Mouse (Mus musculus): Measurements from ENCODE around the gene Kcnk12. TPM values are rescaled to one million over a fixed set of nuclear protein-coding genes. Genes with fewer than 3 reads are reported as not detected.

Kcnk12 gene
- polyA plus RNA-seq, 2 experiments: 0.08 TPM; not detected in 1

DNA sequence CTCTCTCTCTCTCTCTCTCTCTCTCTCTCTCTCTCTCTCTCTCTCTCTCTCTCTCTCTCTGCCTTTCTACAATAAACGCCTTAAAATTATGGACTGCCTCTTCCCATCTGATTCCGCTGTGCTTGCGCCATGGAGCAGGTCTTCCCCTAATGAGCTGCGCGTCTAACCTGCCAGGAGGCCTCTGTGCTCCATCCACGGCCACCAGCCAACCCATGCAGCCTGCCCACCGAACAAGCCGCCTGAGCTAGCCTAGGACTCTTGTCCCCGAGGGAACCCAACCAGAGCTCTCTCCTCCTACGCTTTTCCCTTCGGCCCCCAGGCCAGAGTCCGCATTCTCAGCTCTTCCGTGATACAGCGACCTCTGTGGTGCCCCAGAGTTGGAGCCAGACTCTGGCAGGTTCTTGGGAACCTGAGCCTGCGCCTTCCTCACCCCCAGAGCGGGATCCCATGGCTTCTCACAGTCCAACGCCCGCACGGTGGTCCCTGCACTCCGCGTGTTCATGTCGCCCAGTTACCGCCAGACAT lies 28.3 kb upstream of the Kcnk12 start:
- DNase-seq (ENCODE audit: low spot score): no peak
- no peak overlapping the region for H3K4me2 ChIP-seq (replicated peaks; ENCODE audit: low read depth, low read length, severe bottlenecking)
- ATAC-seq (ENCODE audit: low FRiP score, low read depth): no peak

DNA sequence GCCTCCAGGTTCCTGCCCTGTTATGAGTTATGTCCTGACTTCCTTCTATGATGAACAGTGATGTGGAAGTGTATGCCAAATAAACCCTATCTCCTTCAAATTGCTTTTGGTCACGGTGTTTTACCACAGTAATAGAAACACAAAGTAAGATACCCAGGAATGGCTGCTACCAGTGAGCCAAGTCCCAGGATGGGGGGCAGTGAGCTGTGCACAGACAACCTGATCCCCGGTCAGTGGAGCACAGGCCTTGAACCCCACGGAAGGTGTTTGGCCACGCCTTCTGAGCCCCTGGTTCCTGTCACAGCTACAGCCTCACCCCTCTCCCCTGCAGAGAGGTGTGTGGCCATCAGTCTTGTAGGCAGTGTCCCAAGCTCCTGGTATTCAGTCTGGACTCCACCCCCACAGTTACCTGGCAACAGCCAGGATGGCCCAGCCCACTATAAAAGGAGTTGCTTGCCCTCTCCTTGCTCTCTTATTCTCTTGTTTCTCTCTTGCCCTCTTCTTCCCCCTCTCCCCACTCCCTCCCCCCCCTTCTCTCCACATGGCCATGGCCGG lies 27.7 kb upstream of the Kcnk12 start:
- no peak overlapping the region for H3K9ac ChIP-seq (ENCODE audit: low read depth, low read length, severe bottlenecking)
- H3K9me3 ChIP-seq (ENCODE audit: control insufficient read depth, low read length): no peaks in the 10 kb centered on the region
- H3K4me3 ChIP-seq (replicated peaks; ENCODE audit: low read length): no peak overlapping the region
- no peaks in the 10 kb centered on the region for H3K27me3 ChIP-seq (ENCODE audit: control insufficient read depth, insufficient read depth, low read length)
- no peak overlapping the region for H3K27ac ChIP-seq (replicated peaks; ENCODE audit: low read depth, low read length)
- H3K4me2 ChIP-seq (replicated peaks; ENCODE audit: low read depth, low read length, severe bottlenecking): no peak overlapping the region
- H3K36me3 ChIP-seq (ENCODE audit: control insufficient read depth, insufficient read depth, low read length): no peaks in the 10 kb centered on the region
- TF ChIP-seq POLR2A (IDR thresholded peaks at IDR 0.05; ENCODE audit: borderline replicate concordance, extremely low read depth, insufficient read depth, insufficient read length): no peak
- WGBS: 37% methylated on average over 5 of the region's 5 CpGs
- ATAC-seq (ENCODE audit: low FRiP score, low read depth) (no peak), DNase-seq (ENCODE audit: low spot score) (no peak)
- H3K4me1 ChIP-seq (ENCODE audit: control insufficient read depth, insufficient read depth, low read length): no peaks in the 10 kb centered on the region

More for the DNA sequence above, 28.3 kb upstream of the Kcnk12 start:
- H3K4me1 ChIP-seq (ENCODE audit: control insufficient read depth, insufficient read depth, low read length): no peaks in the 10 kb centered on the region
- no peak for TF ChIP-seq POLR2A (IDR thresholded peaks at IDR 0.05; ENCODE audit: borderline replicate concordance, extremely low read depth, insufficient read depth, insufficient read length)
- no peak overlapping the region for H3K4me3 ChIP-seq (replicated peaks; ENCODE audit: low read length)
- H3K27ac ChIP-seq (replicated peaks; ENCODE audit: low read depth, low read length): no peak overlapping the region
- no peak overlapping the region for H3K9ac ChIP-seq (ENCODE audit: low read depth, low read length, severe bottlenecking)
- WGBS: 25% methylated on average over 23 of the region's 23 CpGs
- H3K9me3 ChIP-seq (ENCODE audit: control insufficient read depth, low read length): no peaks in the 10 kb centered on the region
- H3K36me3 ChIP-seq (ENCODE audit: control insufficient read depth, insufficient read depth, low read length): no peaks in the 10 kb centered on the region
- H3K27me3 ChIP-seq (ENCODE audit: control insufficient read depth, insufficient read depth, low read length): no peaks in the 10 kb centered on the region

DNA sequence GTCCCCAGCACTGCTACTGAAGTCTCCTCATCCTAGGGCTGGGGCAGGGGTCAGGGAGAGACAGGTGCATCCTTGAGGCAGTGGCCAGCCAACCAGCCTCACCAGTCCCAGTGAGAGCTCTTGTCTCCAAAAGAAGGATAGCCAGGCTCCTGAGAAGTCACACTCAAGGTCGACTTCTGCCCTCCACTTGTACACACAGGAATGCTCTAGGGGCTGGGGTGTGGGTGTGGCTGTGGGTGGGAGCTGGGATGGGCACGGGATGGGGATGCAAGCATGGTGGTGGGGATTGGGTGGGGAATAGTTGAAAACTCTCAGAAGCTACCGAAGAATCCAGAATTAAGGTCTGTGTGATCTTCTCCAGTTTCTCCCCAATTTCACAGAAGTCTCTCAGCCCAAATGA lies 25.2 kb upstream of the Kcnk12 start:
- Histone ChIP-seq H3K9me3 (ENCODE audit: control insufficient read depth, low read length) (0 out of 2 replicates have a peak, but pooled peaks cover 5% of the 10 kb centered on the region), H3K4me1 (ENCODE audit: control insufficient read depth, insufficient read depth, low read length) (no peaks in the 10 kb centered on the region), H3K27ac (replicated peaks; ENCODE audit: low read depth, low read length) (no peak overlapping the region), H3K27me3 (ENCODE audit: control insufficient read depth, insufficient read depth, low read length) (no peaks in the 10 kb centered on the region), H3K4me2 (replicated peaks; ENCODE audit: low read depth, low read length, severe bottlenecking) (no peak overlapping the region), H3K4me3 (replicated peaks; ENCODE audit: low read length) (no peak overlapping the region), H3K9ac (ENCODE audit: low read depth, low read length, severe bottlenecking) (no peak overlapping the region), H3K36me3 (ENCODE audit: control insufficient read depth, insufficient read depth, low read length) (no peaks in the 10 kb centered on the region)
- WGBS: 89% methylated on average over 3 of the region's 3 CpGs
- no peak for TF ChIP-seq POLR2A (IDR thresholded peaks at IDR 0.05; ENCODE audit: borderline replicate concordance, extremely low read depth, insufficient read depth, insufficient read length)
- ATAC-seq (ENCODE audit: low FRiP score, low read depth) (no peak), DNase-seq (ENCODE audit: low spot score) (no peak)

DNA sequence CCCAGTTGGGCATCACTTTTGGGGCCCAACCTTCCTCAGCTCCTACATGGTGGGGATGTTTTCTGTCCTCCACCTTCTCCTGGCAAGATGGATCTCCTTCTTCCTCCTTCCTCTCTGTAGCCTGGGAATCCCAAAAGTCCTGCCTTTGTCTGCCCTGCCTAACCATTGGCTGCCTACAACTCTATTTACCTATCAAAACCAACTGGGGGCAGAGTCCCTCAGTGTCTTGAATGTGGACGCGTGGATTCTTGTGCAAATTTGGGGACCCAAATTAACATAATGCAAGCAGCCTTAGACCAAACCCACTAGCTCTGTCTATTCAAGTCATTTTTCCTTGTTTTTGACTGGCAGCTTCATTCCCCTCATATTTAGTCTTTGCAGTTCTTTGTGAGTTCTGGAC lies 11.8 kb upstream of the Kcnk12 start:
- H3K4me1 ChIP-seq (ENCODE audit: control insufficient read depth, insufficient read depth, low read length): no peaks in the 10 kb centered on the region
- H3K27me3 ChIP-seq (ENCODE audit: control insufficient read depth, insufficient read depth, low read length): no peaks in the 10 kb centered on the region
- no peak overlapping the region for H3K4me3 ChIP-seq (replicated peaks; ENCODE audit: low read length)
- DNase-seq (ENCODE audit: low spot score): no peak
- no peaks in the 10 kb centered on the region for H3K9me3 ChIP-seq (ENCODE audit: control insufficient read depth, low read length)
- 78% methylated on average over 2 of the region's 2 CpGs for WGBS
- H3K36me3 ChIP-seq (ENCODE audit: control insufficient read depth, insufficient read depth, low read length): no peaks in the 10 kb centered on the region
- no peak for TF ChIP-seq POLR2A (IDR thresholded peaks at IDR 0.05; ENCODE audit: borderline replicate concordance, extremely low read depth, insufficient read depth, insufficient read length)
- H3K9ac ChIP-seq (ENCODE audit: low read depth, low read length, severe bottlenecking): no peak overlapping the region
- no peak overlapping the region for H3K4me2 ChIP-seq (replicated peaks; ENCODE audit: low read depth, low read length, severe bottlenecking)
- H3K27ac ChIP-seq (replicated peaks; ENCODE audit: low read depth, low read length): no peak overlapping the region
- no peak for ATAC-seq (ENCODE audit: low FRiP score, low read depth)

GRCm38 (mm10) chr17:87799948-87800340 lies 2.1 kb upstream of the Kcnk12 start:
- no peak overlapping the region for H3K27ac ChIP-seq (replicated peaks; ENCODE audit: low read depth, low read length)
- DNase-seq (ENCODE audit: low spot score) (no peak), ATAC-seq (ENCODE audit: low FRiP score, low read depth) (no peak)
- H3K9ac ChIP-seq (ENCODE audit: low read depth, low read length, severe bottlenecking): no peak overlapping the region
- WGBS: 81% methylated on average over 3 of the region's 3 CpGs
- H3K4me1 ChIP-seq (ENCODE audit: control insufficient read depth, insufficient read depth, low read length): peaks cover 16% of the 10 kb centered on the region
- no peak overlapping the region for H3K4me3 ChIP-seq (replicated peaks; ENCODE audit: low read length)
- H3K9me3 ChIP-seq (ENCODE audit: control insufficient read depth, low read length): no peaks in the 10 kb centered on the region
- H3K4me2 ChIP-seq (replicated peaks; ENCODE audit: low read depth, low read length, severe bottlenecking): no peak overlapping the region
- H3K27me3 ChIP-seq (ENCODE audit: control insufficient read depth, insufficient read depth, low read length): peaks cover 50% of the 10 kb centered on the region
- H3K36me3 ChIP-seq (ENCODE audit: control insufficient read depth, insufficient read depth, low read length): no peaks in the 10 kb centered on the region
- no peak for TF ChIP-seq POLR2A (IDR thresholded peaks at IDR 0.05; ENCODE audit: borderline replicate concordance, extremely low read depth, insufficient read depth, insufficient read length)

Measured in limb, embryonic 14.5 days (tissue).